Mouse (Mus musculus) olfactory bulb, adult 2 months (tissue): ENCODE data around the gene Abcc4. TPM values are rescaled to one million over a fixed set of nuclear protein-coding genes. Genes with fewer than 3 reads are reported as not detected.
A peak's percentile ranks its signal among the peaks of the same experiment; 100 is the strongest.

Experiments used
- H3K27ac ChIP-seq: fragments of 200-500 bp; 2 replicates; pipeline ENCODE4 v1.5.1; 2012; ENCODE audit warnings: low read depth, low read length; ENCODE audit not compliant: insufficient read depth
- H3K4me1 ChIP-seq: fragments of 200-500 bp; 2 replicates; pipeline ENCODE4 v1.6.1; 2012; ENCODE audit warnings: low read length; ENCODE audit not compliant: control insufficient read depth, insufficient read depth
- H3K4me3 ChIP-seq: fragments of 200-500 bp; 2 replicates; pipeline ENCODE4 v1.5.1; 2012; ENCODE audit warnings: mild to moderate bottlenecking, low read depth, low read length, moderate library complexity; ENCODE audit not compliant: insufficient read depth
- CTCF ChIP-seq: fragments of 200-500 bp; IDR thresholded peaks from 2 replicates; pipeline ENCODE4 v1.5.1; 2012; ENCODE audit warnings: low read depth, mild to moderate bottlenecking, low read length, moderate library complexity; ENCODE audit not compliant: insufficient read depth
- POLR2A ChIP-seq: fragments of 200-500 bp; IDR thresholded peaks from 2 replicates; pipeline ENCODE4 v1.6.1; 2012; ENCODE audit warnings: mild to moderate bottlenecking, low read depth, low read length, moderate library complexity; ENCODE audit not compliant: insufficient read depth
- WGBS: fragments of 180-500 bp; shearing (Covaris S2); methylation state at CpG from one replicate; pipeline ENCODE4 v1.1.7; 2018; 5-methylcytosine and 5-hydroxymethylcytosine counted together
- polyA plus RNA-seq: library from polyadenylated mRNA; stranded (reverse); fragments of >200 nt; gene quantifications from 2 replicates; pipeline ENCODE4 v1.2.4, GENCODE M21; 2012; ENCODE audit warnings: low replicate concordance; ENCODE audit not compliant: missing spikeins, insufficient read depth, insufficient read length

Gene Abcc4
- polyA plus RNA-seq, 1 experiment = not detected

DNA sequence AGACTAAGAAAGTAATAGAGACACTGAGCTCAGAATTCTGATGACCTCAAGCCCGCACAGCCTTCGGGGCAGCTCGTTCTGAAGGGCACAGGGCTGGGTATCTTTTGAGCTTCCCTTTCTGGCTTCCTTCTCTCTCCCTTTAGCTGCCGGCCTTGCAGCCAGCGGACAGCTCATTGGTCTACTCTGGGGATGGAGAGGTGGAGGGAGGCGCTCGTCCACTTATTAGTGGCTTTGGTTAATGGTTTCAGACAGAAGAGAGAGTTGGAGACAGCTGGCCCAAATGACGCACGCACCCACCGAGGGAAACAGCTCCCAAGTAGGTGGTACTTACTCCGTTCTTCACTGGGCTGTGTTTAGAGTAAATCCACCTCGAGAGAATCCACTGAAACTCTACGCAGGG, 214.7 kb downstream of the Abcc4 start:
- TF ChIP-seq POLR2A (no peak), CTCF (no peak)
- Histone ChIP-seq H3K27ac (no peak overlapping the region), H3K4me3 (no peak overlapping the region), H3K4me1 (peaks cover 7% of the 10 kb centered on the region)
- 10% methylated on average over 13 of the region's 13 CpGs for WGBS

DNA sequence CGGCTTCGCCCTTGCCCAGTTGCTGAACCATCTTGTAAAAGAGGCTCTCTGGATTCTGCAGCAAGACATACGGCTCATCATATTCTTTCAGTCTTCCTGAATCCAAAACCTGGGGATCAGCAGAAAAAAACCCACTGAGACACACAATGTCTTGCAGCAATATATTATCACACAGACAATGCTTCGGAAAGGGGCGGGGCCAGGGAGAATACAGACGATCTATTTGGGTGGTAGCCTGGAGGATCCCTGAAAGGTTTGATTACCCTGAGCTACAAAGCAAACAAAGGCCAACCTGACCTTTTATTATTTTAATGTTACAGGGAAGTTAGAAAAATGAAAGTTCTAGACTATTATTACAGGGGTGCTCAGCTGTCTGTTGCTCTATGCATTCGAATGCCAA, 215.5 kb downstream of the Abcc4 start:
- WGBS = 68% methylated on average over 7 of the region's 7 CpGs
- TF ChIP-seq POLR2A = no peak
- TF ChIP-seq CTCF = no peak
- Histone ChIP-seq H3K4me1 (peaks cover 7% of the 10 kb centered on the region), H3K27ac (no peak overlapping the region), H3K4me3 (no peak overlapping the region)

DNA sequence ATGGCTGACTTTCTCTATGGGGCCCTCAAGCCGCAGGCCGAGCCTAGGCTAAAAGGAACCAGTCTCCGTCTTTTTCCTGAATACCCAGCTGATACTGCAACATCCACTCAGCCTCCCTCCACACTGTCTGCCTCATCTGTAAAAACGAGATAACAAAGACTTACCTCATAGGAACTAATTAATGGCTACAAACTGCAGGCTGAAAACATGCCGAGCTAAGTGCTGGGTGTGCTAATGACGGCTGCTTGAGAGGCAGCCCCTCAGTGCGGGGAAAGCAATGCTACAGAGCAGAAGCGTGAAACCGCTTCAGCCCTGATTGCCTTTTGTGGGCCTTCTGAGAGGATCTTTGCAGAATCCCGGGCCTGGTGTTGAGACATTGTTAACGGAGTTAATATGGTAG, 219.7 kb downstream of the Abcc4 start:
- Histone ChIP-seq H3K27ac (no peak overlapping the region), H3K4me1 (peaks cover 6% of the 10 kb centered on the region), H3K4me3 (no peak overlapping the region)
- no peak for TF ChIP-seq CTCF
- TF ChIP-seq POLR2A = no peak
- WGBS = 40% methylated on average over 11 of the region's 11 CpGs

DNA sequence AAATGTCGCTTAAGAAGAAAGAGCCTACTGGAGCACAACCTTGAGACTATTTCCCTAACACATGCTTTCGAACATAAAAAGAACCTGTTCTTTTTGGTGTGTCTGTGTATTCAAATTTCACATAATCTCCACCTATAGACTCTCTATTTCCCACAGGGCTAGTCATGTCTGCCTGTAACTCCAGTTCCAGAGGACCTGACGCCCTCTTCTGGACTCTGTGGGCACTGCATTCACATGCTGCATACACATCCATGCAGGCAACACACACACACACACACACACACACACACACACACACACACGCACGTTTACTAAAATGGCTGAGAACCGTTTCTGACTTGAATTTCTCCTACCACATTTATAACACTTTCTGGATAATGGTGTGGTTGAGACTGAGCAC, 220.4 kb downstream of the Abcc4 start:
- TF ChIP-seq POLR2A (no peak), CTCF (no peak)
- H3K27ac ChIP-seq = no peak overlapping the region
- WGBS = 96% methylated on average over 6 of the region's 6 CpGs
- H3K4me3 ChIP-seq = no peak overlapping the region
- peaks cover 4% of the 10 kb centered on the region for H3K4me1 ChIP-seq

DNA sequence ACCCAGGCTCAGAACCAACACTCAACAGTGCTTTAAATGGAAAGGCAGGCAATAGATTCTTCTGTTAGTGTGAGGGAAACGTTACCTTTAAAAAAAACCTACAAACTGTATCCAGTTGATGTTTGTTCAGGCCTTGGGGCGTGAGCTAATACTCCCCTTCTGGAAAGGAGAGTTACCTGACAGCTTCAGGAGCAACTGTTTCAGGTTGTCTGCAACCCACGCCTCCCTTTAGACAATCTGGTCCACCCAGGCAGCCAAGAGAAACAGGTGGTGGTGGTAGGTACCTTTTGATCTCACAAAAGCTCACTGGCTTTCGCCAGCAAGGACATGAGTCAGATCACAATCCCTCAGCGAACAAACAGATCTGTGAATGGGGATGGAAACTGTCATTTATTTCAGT, 223.7 kb downstream of the Abcc4 start:
- no peak overlapping the region for H3K4me3 ChIP-seq
- H3K4me1 ChIP-seq = peaks cover 4% of the 10 kb centered on the region
- TF ChIP-seq CTCF = no peak
- TF ChIP-seq POLR2A = no peak
- 98% methylated on average over 5 of the region's 5 CpGs for WGBS
- no peak overlapping the region for H3K27ac ChIP-seq

DNA sequence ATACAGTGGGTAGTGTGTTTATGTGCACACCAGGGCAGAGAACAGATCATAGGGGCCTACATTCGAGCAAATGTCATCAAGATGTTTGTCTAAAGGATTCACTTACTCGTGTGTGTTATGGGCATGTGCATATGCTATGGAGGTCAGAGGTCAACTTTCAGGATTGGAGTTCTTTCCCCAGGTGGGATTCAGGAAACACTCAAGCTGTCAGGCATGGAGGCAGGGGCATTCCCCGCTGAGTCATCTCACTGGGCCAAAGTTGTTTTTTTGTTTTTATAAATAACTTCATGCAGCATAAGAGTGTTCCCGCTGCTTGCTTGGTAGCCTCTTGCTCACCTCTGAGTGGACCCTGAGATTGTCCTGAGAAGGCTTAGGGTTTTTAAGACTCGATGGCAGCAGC, 224.2 kb downstream of the Abcc4 start:
- TF ChIP-seq CTCF (no peak), POLR2A (no peak)
- 88% methylated on average over 5 of the region's 5 CpGs for WGBS
- H3K4me1 ChIP-seq = peaks cover 4% of the 10 kb centered on the region
- H3K4me3 ChIP-seq = no peak overlapping the region
- no peak overlapping the region for H3K27ac ChIP-seq

DNA sequence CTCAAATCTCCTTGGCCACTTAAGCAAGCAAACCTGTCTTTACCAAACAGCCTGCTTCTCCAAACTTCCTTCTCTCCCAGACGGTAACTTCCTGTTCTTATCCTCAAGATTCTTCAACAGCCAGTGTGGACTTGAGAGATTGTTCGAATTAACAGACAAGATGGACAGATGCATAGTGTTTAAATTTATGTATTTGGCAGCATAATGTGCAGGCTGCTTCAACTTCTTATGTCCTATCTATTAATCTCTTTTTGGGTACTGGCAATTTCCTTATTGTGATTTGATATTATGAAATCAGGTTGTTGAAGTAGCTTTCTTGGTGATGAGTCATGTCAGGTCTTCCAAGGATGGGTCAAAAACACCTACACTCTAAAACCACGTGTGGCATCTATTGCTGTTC, 229.7 kb downstream of the Abcc4 start:
- H3K4me1 ChIP-seq = peaks cover 6% of the 10 kb centered on the region; the same call in 1 of the 2 replicates
- WGBS = 91% methylated on average over 3 of the region's 3 CpGs
- TF ChIP-seq POLR2A (no peak), CTCF (no peak)
- no peak overlapping the region for H3K4me3 ChIP-seq
- H3K27ac ChIP-seq = no peak overlapping the region

DNA sequence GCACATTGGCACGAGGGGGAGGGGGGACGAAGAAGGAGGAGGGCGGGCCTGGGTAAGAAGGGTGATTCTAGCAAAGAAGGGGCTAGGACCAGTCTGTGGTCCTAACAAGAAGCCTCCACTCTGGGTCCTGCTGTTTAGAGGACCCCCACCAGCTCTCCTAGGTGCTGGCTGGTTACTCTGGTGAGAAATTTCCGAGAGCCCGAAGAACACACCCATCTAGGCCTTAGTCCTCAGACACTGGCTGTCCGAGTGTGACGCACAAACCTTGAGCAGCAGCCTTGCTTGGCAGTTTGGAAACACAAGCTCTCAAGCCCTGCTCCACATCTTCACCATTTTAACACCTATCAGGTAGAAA, 230.9 kb downstream of the Abcc4 start:
- WGBS = 80% methylated on average over 7 of the region's 7 CpGs
- TF ChIP-seq CTCF (no peak), POLR2A (no peak)
- Histone ChIP-seq H3K4me3 (no peak overlapping the region), H3K4me1 (peaks cover 6% of the 10 kb centered on the region; the same call in 1 of the 2 replicates), H3K27ac (no peak overlapping the region)

DNA sequence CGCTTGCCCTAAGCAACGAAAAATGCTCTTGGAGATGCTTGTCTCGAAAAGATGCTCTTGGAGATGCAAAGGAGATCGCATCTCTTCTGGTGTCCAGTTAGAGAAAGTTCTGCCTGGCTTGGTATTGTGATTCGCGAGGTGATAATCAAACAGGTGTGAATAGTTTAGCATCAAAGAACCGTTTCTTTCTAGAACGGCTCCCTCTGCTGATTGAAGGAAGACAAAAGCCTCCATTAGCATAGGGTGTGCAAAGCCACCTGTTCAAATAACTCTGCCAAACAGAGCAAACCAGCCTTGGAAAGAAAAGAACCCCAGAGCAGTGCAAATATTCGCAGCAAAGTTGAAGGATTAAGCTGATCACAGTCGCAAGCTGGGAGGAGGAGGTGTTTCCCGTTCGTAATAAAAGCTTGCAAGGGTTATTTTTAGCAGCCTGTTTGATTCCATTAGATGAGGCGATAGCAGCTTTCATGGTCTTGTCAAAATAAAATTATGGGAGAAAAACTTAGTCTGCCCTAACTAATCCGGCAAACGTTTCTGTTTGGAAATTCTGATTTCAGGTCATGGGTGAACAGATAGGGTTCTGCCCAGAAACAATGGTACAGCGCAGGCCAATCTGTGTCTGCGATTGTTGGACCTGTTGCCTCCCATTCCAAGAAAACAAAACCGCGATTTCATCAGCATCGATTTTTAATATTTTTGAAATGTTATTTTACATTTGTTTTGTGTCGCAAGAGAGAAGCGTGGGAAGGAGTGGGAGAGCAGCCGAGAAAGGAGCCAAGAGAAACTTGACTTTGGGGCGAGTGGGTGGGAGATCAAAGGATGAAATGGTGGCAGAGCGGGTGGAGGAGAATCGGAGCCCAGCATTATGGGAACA, 231.6 kb downstream of the Abcc4 start:
- 17% methylated on average over 26 of the region's 26 CpGs for WGBS
- H3K4me3 ChIP-seq = peak overlapping the region; percentile 42
- peaks cover 6% of the 10 kb centered on the region; the same call in 1 of the 2 replicates for H3K4me1 ChIP-seq
- no peak for TF ChIP-seq POLR2A
- TF ChIP-seq CTCF = no peak
- no peak overlapping the region for H3K27ac ChIP-seq
